Mouse (Mus musculus): ENCODE measurements around the gene Iqcd. TPM values are rescaled to one million over a fixed set of nuclear protein-coding genes. Genes with fewer than 3 reads are reported as not detected.
A peak's percentile ranks its signal among the peaks of the same experiment; 100 is the strongest.

Iqcd gene
- polyA plus RNA-seq, 1 experiment from 2014 or later, result 1.8 TPM

- no peak overlapping the region for H3K27ac ChIP-seq
Observed at GRCm38 (mm10) chr5:120622198-120622851, 33.5 kb downstream of the Iqcd start.

GRCm38 (mm10) chr5:120624427-120624826 is 35.6 kb downstream of the Iqcd start:
- WGBS, result 86% methylated on average over 10 of the region's 10 CpGs
- Histone ChIP-seq H3K4me2 (no peak overlapping the region), H3K4me1 (no peaks in the 10 kb centered on the region), H3K4me3 (no peak overlapping the region), H3K9me3 (no peaks in the 10 kb centered on the region), H3K27me3 (replicated peaks) (no peaks in the 10 kb centered on the region), H3K36me3 (replicated peaks) (peaks cover 25% of the 10 kb centered on the region), H3K27ac (no peak overlapping the region), H3K9ac (no peak overlapping the region)
- no peak for ATAC-seq (replicated peaks)

More at GRCm38 (mm10) chr5:120622198-120622851, 33.5 kb downstream of the Iqcd start:
- Histone ChIP-seq H3K27me3 (replicated peaks) (no peaks in the 10 kb centered on the region), H3K9ac (no peak overlapping the region), H3K4me3 (no peak overlapping the region), H3K4me2 (no peak overlapping the region), H3K9me3 (no peaks in the 10 kb centered on the region), H3K4me1 (no peaks in the 10 kb centered on the region), H3K36me3 (replicated peaks) (peaks cover 31% of the 10 kb centered on the region)
- 71% methylated on average over 5 of the region's 5 CpGs for WGBS
- ATAC-seq (replicated peaks), result no peak

- Histone ChIP-seq H3K27ac (no peak overlapping the region), H3K4me2 (no peak overlapping the region), H3K4me1 (peaks cover 5% of the 10 kb centered on the region), H3K4me3 (no peak overlapping the region), H3K9me3 (no peaks in the 10 kb centered on the region), H3K36me3 (replicated peaks) (peaks cover 19% of the 10 kb centered on the region; the same call in 1 of the 2 replicates), H3K27me3 (replicated peaks) (peaks cover 8% of the 10 kb centered on the region), H3K9ac (no peak overlapping the region)
- 34% methylated on average over 19 of the region's 19 CpGs for WGBS
- ATAC-seq (replicated peaks), result no peak
Observed at GRCm38 (mm10) chr5:120626399-120626798, 37.6 kb downstream of the Iqcd start.

GRCm38 (mm10) chr5:120627515-120628300 is 38.9 kb downstream of the Iqcd start:
- H3K27me3 ChIP-seq (replicated peaks), result peaks cover 8% of the 10 kb centered on the region
- no peak overlapping the region for H3K4me2 ChIP-seq
- peaks cover 5% of the 10 kb centered on the region for H3K4me1 ChIP-seq
- no peak overlapping the region for H3K4me3 ChIP-seq
- WGBS, result 78% methylated on average over 15 of the region's 15 CpGs
- no peak for ATAC-seq (replicated peaks)
- 0 out of 2 replicates have a peak, but pooled peaks cover 19% of the 10 kb centered on the region for H3K36me3 ChIP-seq (replicated peaks)
- H3K9me3 ChIP-seq, result no peaks in the 10 kb centered on the region
- H3K27ac ChIP-seq, result no peak overlapping the region
- H3K9ac ChIP-seq, result no peak overlapping the region

GRCm38 (mm10) chr5:120628624-120629023 is 39.8 kb downstream of the Iqcd start:
- Histone ChIP-seq H3K9me3 (no peaks in the 10 kb centered on the region), H3K4me2 (no peak overlapping the region), H3K27me3 (replicated peaks) (peaks cover 8% of the 10 kb centered on the region), H3K36me3 (replicated peaks) (0 out of 2 replicates have a peak, but pooled peaks cover 19% of the 10 kb centered on the region), H3K9ac (no peak overlapping the region), H3K4me3 (no peak overlapping the region), H3K4me1 (peaks cover 5% of the 10 kb centered on the region), H3K27ac (no peak overlapping the region)
- WGBS, result 58% methylated on average over 7 of the region's 7 CpGs
- ATAC-seq (replicated peaks), result no peak

- Histone ChIP-seq H3K9ac (peak overlapping the region; percentile 22; the same call in 1 of the 2 replicates), H3K27me3 (replicated peaks) (peaks cover 8% of the 10 kb centered on the region), H3K4me3 (0 out of 2 replicates have a peak overlapping the region, but pooled peaks have one; percentile 2), H3K4me2 (peak overlapping the region; percentile 47), H3K27ac (no peak overlapping the region), H3K4me1 (peaks cover 5% of the 10 kb centered on the region), H3K9me3 (no peaks in the 10 kb centered on the region), H3K36me3 (replicated peaks) (0 out of 2 replicates have a peak, but pooled peaks cover 8% of the 10 kb centered on the region)
- 6% methylated on average over 29 of the region's 29 CpGs for whole genome bisulfite sequencing
- no peak for ATAC-seq (replicated peaks)
Observed at GRCm38 (mm10) chr5:120631128-120631527, 42.3 kb downstream of the Iqcd start.

GRCm38 (mm10) chr5:120631892-120632291 is 43.1 kb downstream of the Iqcd start:
- Histone ChIP-seq H3K4me1 (peaks cover 5% of the 10 kb centered on the region), H3K9ac (no peak overlapping the region), H3K4me2 (no peak overlapping the region), H3K36me3 (replicated peaks) (0 out of 2 replicates have a peak, but pooled peaks cover 8% of the 10 kb centered on the region), H3K27me3 (replicated peaks) (peaks cover 8% of the 10 kb centered on the region), H3K9me3 (no peaks in the 10 kb centered on the region), H3K4me3 (no peak overlapping the region), H3K27ac (no peak overlapping the region)
- 93% methylated on average over 5 of the region's 5 CpGs for WGBS
- no peak for ATAC-seq (replicated peaks)

GRCm38 (mm10) chr5:120634131-120634530 is 45.3 kb downstream of the Iqcd start, which contains the start of gene Cfap73:
Cfap73 (minus strand) TSS chr5:120634235.
- H3K27ac ChIP-seq, result no peak within 1 kb of the TSS
- H3K4me1 ChIP-seq, result peaks cover 5% of the 10 kb centered on the region
- H3K36me3 ChIP-seq (replicated peaks), result no peaks in the 10 kb centered on the region
- no peak within 1 kb of the TSS for H3K9ac ChIP-seq
- ATAC-seq (replicated peaks), result no peak
- no peak within 1 kb of the TSS for H3K4me2 ChIP-seq
- H3K9me3 ChIP-seq, result no peaks in the 10 kb centered on the region
- WGBS, result 58% methylated on average over 9 of the region's 9 CpGs
- H3K27me3 ChIP-seq (replicated peaks), result peaks cover 8% of the 10 kb centered on the region
- H3K4me3 ChIP-seq, result no peak within 1 kb of the TSS

GRCm38 (mm10) chr5:120634860-120635259 is 46.0 kb downstream of the Iqcd start:
- Histone ChIP-seq H3K4me1 (peaks cover 5% of the 10 kb centered on the region), H3K27me3 (replicated peaks) (peaks cover 8% of the 10 kb centered on the region), H3K9ac (no peak overlapping the region), H3K4me2 (no peak overlapping the region), H3K4me3 (no peak overlapping the region), H3K27ac (no peak overlapping the region), H3K9me3 (no peaks in the 10 kb centered on the region), H3K36me3 (replicated peaks) (no peaks in the 10 kb centered on the region)
- ATAC-seq (replicated peaks), result no peak
- 56% methylated on average over 5 of the region's 5 CpGs for WGBS

GRCm38 (mm10) chr5:120635633-120636032 is 46.8 kb downstream of the Iqcd start:
- H3K36me3 ChIP-seq (replicated peaks), result no peaks in the 10 kb centered on the region
- H3K4me1 ChIP-seq, result peaks cover 5% of the 10 kb centered on the region
- H3K4me3 ChIP-seq, result no peak overlapping the region
- no peaks in the 10 kb centered on the region for H3K9me3 ChIP-seq
- 0 out of 2 replicates have a peak, but pooled peaks cover under 1% of the 10 kb centered on the region for H3K27me3 ChIP-seq (replicated peaks)
- WGBS, result 85% methylated on average over 5 of the region's 5 CpGs
- H3K9ac ChIP-seq, result no peak overlapping the region
- no peak for ATAC-seq (replicated peaks)
- H3K27ac ChIP-seq, result no peak overlapping the region
- no peak overlapping the region for H3K4me2 ChIP-seq

GRCm38 (mm10) chr5:120640094-120640493 is 51.3 kb downstream of the Iqcd start:
- ATAC-seq (replicated peaks), result no peak
- 92% methylated on average over 7 of the region's 7 CpGs for WGBS
- no peaks in the 10 kb centered on the region for H3K36me3 ChIP-seq (replicated peaks)

GRCm38 (mm10) chr5:120643365-120644085 is 54.7 kb downstream of the Iqcd start:
- no peaks in the 10 kb centered on the region for H3K9me3 ChIP-seq
- H3K36me3 ChIP-seq (replicated peaks), result no peaks in the 10 kb centered on the region
- no peak for ATAC-seq (replicated peaks)
- no peak overlapping the region for H3K4me3 ChIP-seq
- peaks cover 10% of the 10 kb centered on the region for H3K27me3 ChIP-seq (replicated peaks)
- WGBS, result 77% methylated on average over 14 of the region's 14 CpGs
- no peak overlapping the region for H3K9ac ChIP-seq
- H3K4me1 ChIP-seq, result peaks cover 2% of the 10 kb centered on the region
- H3K4me2 ChIP-seq, result no peak overlapping the region
- H3K27ac ChIP-seq, result no peak overlapping the region

More at GRCm38 (mm10) chr5:120640094-120640493, 51.3 kb downstream of the Iqcd start:
- H3K9me3 ChIP-seq, result no peaks in the 10 kb centered on the region
- no peak overlapping the region for H3K4me2 ChIP-seq
- H3K9ac ChIP-seq, result no peak overlapping the region
- no peak overlapping the region for H3K27ac ChIP-seq
- H3K4me3 ChIP-seq, result no peak overlapping the region
- H3K27me3 ChIP-seq (replicated peaks), result no peaks in the 10 kb centered on the region
- no peaks in the 10 kb centered on the region for H3K4me1 ChIP-seq
